Mouse (Mus musculus) layer of hippocampus, adult 8-10 months (tissue): ENCODE measurements around the gene Ttll9. TPM values are rescaled to one million over a fixed set of nuclear protein-coding genes. Genes with fewer than 3 reads are reported as not detected.

Experiments
- DNase-seq, 2 experiments: peaks; one replicate each; pipeline ENCODE4 v3.0.0; 2022; ENCODE audit warnings: low spot score in 2 of 2
- total RNA-seq, 4 experiments: library from RNA; stranded (reverse); gene quantifications; 2 replicates each; pipeline ENCODE4 v1.2.4; 2022

Ttll9 gene
- total RNA-seq, result 1 to 10 TPM in 3 of 4 experiments, under 1 TPM in 1; 0.95 to 1.9 (median 1.5) TPM

- DNase-seq, result peak; percentile 83 to 84
These were observed at the start of gene Ttll9 for GRCm38 (mm10) chr2:152962091-152962793. Gene Ttll9, plus strand, starts transcription at chr2:152962485.

GRCm38 (mm10) chr2:152913471-152913870 lies 48.8 kb upstream of the Ttll9 start:
- no peak for DNase-seq

- DNase-seq, result peak; percentile 75 to 89
These were observed 47.8 kb upstream of the Ttll9 start for GRCm38 (mm10) chr2:152914310-152915120.

- DNase-seq, result no peak
These were observed 46.8 kb upstream of the Ttll9 start for GRCm38 (mm10) chr2:152915453-152915852.

- no peak for DNase-seq
These were observed 46.2 kb upstream of the Ttll9 start for GRCm38 (mm10) chr2:152916111-152916510.

GRCm38 (mm10) chr2:152917671-152918070 lies 44.6 kb upstream of the Ttll9 start:
- DNase-seq, result no peak

GRCm38 (mm10) chr2:152922376-152922775 lies 39.9 kb upstream of the Ttll9 start:
- no peak for DNase-seq

- no peak for DNase-seq
These were observed 38.7 kb upstream of the Ttll9 start for GRCm38 (mm10) chr2:152923621-152924020.

- no peak for DNase-seq
These were observed 38.2 kb upstream of the Ttll9 start for GRCm38 (mm10) chr2:152924128-152924527.

GRCm38 (mm10) chr2:152924543-152924942 lies 37.7 kb upstream of the Ttll9 start:
- DNase-seq, result no peak

- DNase-seq, result no peak
These were observed 37.0 kb upstream of the Ttll9 start for GRCm38 (mm10) chr2:152925189-152925872.

- DNase-seq, result no peak
These were observed 35.4 kb upstream of the Ttll9 start for GRCm38 (mm10) chr2:152926896-152927295.

- no peak for DNase-seq
These were observed 34.9 kb upstream of the Ttll9 start for GRCm38 (mm10) chr2:152927371-152927770.

- no peak for DNase-seq
These were observed 33.9 kb upstream of the Ttll9 start for GRCm38 (mm10) chr2:152928219-152928987.

- no peak for DNase-seq
These were observed 33.3 kb upstream of the Ttll9 start for GRCm38 (mm10) chr2:152928988-152929370.

- DNase-seq, result no peak
These were observed 32.0 kb upstream of the Ttll9 start for GRCm38 (mm10) chr2:152930276-152930675.

- no peak for DNase-seq
These were observed 30.7 kb upstream of the Ttll9 start for GRCm38 (mm10) chr2:152931456-152932160.

- no peak for DNase-seq
These were observed 29.2 kb upstream of the Ttll9 start, which contains the start of gene Foxs1 for GRCm38 (mm10) chr2:152933048-152933447. Gene Foxs1, minus strand, starts transcription at chr2:152933208.

- DNase-seq, result no peak
These were observed 28.7 kb upstream of the Ttll9 start for GRCm38 (mm10) chr2:152933614-152934013.

GRCm38 (mm10) chr2:152939846-152940245 lies 22.4 kb upstream of the Ttll9 start:
- DNase-seq, result peak in 1 of 2 experiments; percentile 49

- no peak for DNase-seq
These were observed 21.2 kb upstream of the Ttll9 start for GRCm38 (mm10) chr2:152941106-152941505.
